Mouse (Mus musculus): ENCODE measurements at regions not wholly inside any gene's neighbourhood (a gene's known extent, or its start where the extent isn't known, plus 50 kb on each side); places are given as distances from the start of the nearest gene placed in this dataset.
"Not testable (repeated sequence)": the region's sequence is repeated elsewhere in the genome, so short reads cannot be mapped to it uniquely, and the experiment has no call there.

GRCm38 (mm10) chr1:137289456-137289855, 329.2 kb upstream of the Nr5a2 start:
- no peak for DNase-seq

GRCm38 (mm10) chr1:137283291-137283690, 323.0 kb upstream of the Nr5a2 start:
- no peak for DNase-seq

- DNase-seq: no peak
Measured at GRCm38 (mm10) chr1:137282457-137282856, 322.2 kb upstream of the Nr5a2 start.

DNA sequence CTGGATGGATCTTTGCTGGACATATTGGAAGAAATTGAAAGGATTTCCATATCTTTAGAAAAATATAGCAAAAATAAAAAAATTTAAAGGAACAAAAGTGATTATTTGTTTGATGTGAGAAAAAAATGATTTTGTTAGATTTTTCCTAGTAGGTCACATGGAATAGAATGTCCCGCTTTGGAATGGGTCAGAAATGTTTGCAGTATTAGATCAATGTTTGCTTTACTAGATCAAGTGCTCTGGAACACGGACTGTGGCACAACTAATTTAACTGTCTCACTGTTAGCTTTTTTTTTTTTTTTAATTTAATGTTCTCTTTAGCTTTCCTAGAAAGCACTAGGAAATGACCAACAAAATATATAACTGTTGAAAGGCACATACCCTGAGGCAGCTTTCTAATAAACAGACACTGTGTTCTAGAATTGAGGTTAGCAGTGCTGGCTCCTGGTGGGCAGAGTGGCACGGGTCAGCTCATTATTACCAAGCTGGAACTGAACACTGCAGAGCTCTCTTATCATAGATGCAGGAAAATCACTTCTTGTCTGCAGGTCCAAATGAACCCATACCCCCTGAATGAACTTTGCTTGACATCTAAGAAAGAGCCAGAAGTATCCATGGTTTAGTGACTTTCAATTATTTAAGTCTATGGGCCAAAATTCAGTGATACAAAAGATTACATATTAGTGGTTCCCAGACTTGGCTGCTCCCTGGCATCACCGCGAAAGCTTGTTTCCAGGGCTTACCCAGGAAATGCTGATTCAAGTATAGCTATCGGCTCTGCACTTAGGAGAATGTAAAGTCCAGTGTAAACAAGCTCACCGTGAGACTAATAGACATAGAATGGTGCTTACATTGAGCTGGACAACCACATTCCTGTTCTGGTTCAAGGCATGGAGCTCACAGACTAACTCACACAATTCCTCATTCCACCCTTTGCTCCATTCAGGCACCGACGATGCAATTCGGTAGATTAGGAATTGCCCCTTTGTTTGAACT, 320.4 kb upstream of the Nr5a2 start:
- no peak for DNase-seq

DNA sequence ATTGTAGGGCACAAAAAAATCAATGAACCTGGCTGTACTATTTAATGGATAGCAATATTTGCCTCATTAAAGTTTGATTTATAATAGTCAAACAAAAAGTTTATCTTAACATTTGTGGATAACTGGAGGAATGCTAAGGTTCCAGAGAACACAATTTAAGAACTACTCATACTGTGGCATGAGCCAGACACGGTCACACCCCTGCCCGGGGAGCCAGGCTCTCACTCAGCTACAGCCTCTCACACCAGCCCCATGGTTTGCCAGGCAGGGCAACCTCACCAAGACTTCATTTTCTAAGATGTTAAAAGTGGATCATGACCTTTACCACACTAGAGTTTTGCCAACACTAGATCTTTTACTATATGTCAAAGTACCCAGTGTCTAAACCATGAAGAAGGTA, 319.7 kb upstream of the Nr5a2 start:
- no peak for DNase-seq

DNA sequence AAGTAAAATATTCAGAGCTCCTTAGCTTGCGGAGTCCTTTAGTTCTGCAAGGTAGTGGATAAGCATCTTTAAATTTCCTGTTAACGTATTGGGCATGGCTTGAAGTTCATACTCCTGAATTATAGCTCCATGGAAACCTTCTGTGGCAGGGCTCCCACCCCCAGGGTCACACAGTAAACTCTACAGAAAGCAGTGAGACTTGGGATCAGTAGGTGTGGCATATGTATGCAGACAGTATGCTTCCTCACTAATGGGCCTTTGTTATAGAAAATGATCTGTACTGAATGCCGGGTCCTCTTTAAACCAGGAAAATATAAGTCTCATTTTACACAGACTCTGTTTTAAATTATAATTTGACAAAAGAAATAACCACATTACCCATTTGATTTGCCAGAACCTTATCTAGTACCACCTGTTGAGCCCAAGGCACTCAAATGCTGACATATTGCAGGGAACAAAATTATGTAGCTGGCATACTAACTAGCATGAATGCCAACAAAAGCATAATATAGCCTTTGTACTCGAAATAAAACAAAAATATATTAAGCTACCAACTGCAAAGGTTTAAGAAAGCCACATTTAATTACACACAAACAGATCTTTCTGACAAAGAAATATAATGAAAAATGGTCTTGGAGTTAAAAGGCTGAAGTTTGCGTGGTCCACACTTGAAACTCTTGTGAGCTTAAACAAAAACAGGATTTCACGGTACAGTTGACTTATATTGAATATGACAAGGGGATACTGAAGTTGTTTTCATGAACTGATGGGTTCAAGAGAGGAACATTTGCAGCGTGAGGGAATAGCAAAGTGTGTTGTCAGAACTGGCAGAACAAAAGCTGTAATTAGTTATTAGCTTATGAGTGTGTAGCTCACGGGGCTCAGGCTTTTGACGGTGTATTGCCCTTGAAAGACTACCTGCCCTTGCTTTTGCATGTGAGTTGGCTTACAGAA, 310.7 kb upstream of the Nr5a2 start:
- no peak for DNase-seq

GRCm38 (mm10) chr1:137262806-137263370, 302.6 kb upstream of the Nr5a2 start:
- no peak for DNase-seq

DNA sequence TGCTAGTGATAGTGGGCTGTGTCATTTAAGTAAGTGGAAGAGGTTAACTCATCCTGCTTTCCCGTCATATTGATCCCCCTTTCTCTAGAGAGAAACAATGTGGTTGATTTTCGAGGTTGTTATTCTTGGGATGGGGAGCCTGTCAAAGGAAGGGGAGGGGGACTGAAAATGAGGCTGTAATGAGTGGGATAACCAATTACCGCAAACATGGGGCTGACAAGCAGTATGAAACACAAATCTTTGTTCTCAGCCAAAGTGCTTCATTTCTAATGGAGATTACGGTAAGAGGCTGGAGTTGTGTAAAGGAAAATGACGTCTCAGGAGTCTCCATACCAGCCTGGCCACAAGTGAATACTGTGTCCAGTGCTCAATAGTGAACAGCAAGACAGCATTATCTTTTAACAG, 301.9 kb upstream of the Nr5a2 start:
- DNase-seq: no peak

DNA sequence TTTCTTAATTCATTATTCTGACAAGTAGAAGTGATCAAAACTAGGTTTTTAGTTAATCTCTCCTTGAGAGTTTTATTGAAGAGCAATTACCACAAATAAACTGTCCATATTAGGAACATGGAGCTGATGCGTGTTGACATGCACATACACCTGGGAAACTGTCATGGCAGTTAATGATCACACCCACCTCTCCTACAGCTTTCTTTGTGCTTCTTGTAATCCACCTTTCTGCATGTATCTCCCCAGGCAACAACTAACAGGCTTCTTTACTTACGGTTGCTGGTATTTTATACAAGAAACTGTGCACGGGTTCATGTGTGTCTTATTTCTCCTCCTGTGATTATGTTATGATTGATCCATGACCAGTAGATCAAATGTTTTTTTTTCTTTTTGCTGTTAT, 296.0 kb upstream of the Nr5a2 start:
- no peak for DNase-seq

DNA sequence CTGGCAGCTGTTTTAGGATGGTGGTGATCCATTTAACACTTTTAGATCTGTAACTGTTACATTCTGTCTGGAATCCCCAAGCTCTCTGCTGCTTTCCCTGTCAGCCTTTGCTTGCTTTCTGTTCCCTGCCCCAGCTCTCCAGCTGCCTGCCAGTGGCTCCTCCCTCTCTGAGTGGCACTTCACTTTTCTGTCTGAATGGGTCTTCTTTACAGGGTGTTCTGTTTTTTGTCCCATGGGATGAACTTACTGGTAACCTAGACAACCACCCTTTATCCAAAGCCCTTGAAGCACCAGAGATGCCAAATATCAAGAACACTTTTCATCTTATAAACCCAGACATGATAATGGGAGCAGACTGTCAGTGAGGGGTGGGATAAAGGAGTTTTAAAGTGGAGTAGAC, 294.8 kb upstream of the Nr5a2 start:
- no peak for DNase-seq

DNA sequence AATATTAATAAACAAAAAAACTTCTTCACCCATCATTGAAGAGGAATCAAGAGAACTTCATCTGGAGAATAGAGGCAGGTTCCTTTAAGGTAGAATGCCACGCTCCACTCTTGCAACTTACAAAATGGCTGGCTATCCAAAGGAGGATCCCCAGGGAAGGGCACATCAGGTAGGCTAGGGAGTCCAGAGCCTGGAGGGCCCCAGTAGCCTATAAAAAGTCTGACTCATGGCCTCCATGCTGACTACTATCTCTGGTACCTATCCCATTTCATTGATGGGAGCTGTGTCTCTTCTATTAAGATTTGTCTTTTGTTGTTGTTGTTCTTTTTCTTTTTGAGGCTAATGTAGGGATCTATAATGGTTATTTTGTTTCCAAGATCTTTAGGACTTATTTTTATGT, 294.4 kb upstream of the Nr5a2 start:
- DNase-seq: no peak

GRCm38 (mm10) chr1:137227098-137227485, 266.8 kb upstream of the Nr5a2 start:
- no peak for DNase-seq

GRCm38 (mm10) chr1:137226479-137227097, 266.3 kb upstream of the Nr5a2 start:
- DNase-seq: peak; percentile 15

- DNase-seq: no peak
Measured at GRCm38 (mm10) chr1:137225418-137225817, 265.2 kb upstream of the Nr5a2 start.

- DNase-seq: no peak
Measured at GRCm38 (mm10) chr1:137223052-137223451, 262.8 kb upstream of the Nr5a2 start.

DNA sequence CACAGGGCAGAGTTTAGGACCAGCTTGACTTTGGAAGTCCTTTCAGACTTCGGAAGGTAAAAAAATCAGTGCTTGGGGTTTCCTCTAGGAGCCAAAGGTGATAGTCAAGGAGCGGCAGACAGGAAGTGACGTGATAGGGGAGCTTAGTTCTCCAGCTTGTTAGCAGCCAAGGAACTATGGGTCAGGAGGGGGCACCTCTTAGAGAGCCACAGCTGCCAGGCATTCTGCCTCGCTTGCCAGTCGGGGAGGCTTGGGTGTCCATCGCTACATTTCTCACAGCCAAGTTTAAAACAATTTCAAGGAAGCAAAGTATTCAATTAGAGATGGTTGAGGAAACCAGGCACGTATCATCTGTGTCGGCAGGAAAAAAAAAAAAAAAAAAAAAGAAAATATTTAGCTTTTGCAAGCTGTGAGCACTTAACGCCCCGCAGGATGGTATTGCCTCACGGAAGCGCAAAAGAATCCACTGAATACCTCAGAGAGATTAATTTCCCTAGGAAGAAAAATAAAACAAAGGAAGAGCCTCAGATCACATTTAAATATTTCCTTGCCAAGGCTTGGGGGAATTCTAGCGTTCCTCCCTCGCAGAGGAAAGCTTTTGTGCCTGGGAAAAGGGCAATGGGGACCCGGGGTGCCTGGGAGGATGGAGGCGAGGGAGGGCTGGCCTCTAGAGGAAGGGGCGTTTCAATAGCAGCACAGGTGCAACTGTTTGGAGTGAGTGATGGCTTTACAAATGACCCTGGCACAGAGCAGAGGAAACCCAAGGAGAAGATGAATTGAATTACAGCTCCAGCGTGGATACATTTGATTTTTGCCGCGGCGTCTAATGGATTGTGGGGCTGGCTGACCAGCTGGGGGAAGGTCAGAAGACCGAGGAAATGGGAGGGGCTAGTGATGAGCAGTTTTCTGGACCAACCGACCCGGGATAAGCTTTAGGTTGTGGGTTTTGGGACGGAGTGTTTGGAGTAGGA, 261.1 kb upstream of the Nr5a2 start:
- DNase-seq: peak; percentile 18

- DNase-seq: no peak
Measured at GRCm38 (mm10) chr1:137220226-137220625, 260.0 kb upstream of the Nr5a2 start.

DNA sequence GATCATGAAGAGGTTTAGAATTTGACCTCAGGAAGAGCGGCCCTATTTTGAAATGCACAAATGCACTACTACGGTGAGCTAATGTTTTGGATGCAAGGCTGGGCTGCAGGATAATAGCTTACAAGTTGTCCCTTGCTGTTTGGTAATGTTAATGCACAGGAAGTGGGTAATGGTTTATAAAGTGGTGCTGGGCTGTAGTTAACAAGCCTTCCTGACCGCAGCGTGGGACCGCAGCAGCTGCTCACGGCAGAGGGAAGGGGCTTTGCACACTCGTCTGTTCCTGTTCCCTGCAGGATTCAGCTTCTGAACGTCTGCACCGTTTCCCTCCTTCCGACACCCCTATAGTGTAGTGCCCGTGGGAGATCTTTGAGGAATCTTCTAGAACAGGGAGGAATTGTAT, 258.4 kb upstream of the Nr5a2 start:
- DNase-seq: no peak

DNA sequence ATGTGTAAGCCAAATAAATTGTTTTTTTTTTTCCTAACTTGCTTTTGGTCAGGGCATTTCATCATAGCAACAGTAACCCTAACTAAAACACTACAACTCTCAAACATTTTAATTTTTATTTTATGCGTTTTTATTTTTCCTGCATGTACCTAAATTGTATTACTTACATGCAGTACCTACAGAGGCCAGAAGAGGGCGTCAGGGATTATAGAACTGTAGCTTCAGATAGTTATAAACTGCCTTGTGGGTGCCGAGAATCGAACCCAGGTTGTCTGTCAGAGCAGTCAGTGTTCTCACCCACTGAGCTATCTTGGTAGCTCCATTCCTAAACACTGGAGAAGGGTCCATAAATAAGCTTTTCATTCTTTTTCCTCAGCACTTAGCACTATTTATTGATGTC, 257.8 kb upstream of the Nr5a2 start:
- no peak for DNase-seq

- DNase-seq: no peak
Measured at GRCm38 (mm10) chr1:137217206-137217605, 257.0 kb upstream of the Nr5a2 start.

DNA sequence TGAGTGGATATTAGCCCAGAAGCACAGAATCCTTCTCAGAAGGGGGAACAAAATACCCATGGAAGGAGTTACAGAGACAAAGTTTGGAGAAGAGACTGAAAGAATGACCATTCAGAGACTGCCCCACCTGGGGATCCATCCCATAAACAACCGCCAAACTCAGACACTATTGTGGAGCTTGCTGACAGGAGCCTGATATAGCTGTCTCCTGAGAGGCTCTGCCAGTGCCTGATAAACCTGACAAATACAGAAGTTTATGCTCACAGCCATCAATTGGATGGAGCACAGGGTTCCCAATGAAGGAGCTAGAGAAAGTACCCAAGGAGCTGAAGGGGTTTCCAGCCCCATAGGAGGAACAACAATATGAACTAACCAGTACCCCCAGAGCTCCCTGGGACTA, 254.1 kb upstream of the Nr5a2 start:
- DNase-seq: not testable (repeated sequence)

GRCm38 (mm10) chr1:137213717-137214116, 253.5 kb upstream of the Nr5a2 start:
- DNase-seq: no peak

Data from right cerebral cortex, postnatal 4 days (tissue).